ENCODE assay signal across 9 mouse cellular contexts in the genomic region with DNA sequence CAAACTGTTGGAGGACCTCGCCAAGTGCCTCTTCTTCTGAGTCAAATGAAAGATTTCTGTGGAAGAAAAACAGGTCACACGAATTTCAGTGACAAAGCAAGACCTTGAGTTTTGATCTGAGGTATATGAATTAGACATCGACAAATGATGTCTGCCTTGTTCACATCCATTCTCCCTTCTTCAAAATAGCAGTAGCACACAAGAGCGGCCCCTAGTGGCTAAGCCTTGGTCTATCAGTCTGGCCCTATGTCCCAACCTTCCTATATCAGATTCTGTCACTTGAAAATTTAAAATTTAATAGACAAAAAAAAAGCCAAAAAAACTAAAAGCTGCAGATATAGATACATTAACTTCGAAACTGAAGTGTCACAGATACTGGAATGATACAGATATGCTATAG. TPM values are rescaled to one million over a fixed set of nuclear protein-coding genes. Genes with fewer than 3 reads are reported as not detected.
DNase-seq lines count a peak whose midpoint lies in the region; ATAC-seq and TF ChIP-seq lines count a peak whose summit lies in the region.
"Had no signal": no experiment of that assay in that cellular context is flagged by ENCODE, and none has a peak within 500 bp of the region (broad histone marks: within the 10 kb centered on the region; RNA-seq: fewer than 3 reads in every experiment).

No protein-coding gene starts in this region.

- H3K36me3 ChIP-seq in intestine, postnatal 0 days (ENCODE audit: control insufficient read depth, insufficient read depth), result peaks cover 19% of the 10 kb centered on the region
- H3K36me3 ChIP-seq in intestine, embryonic 15.5 days, result peaks cover 6% of the 10 kb centered on the region; the same call in 1 of the 2 replicates
- H3K36me3 ChIP-seq in E14TG2a.4 (ENCODE audit: insufficient read depth, low read length), result peaks cover 80% of the 10 kb centered on the region
- 0 out of 2 replicates have a peak, but pooled peaks cover 13% of the 10 kb centered on the region for H3K36me3 ChIP-seq in forebrain, postnatal 0 days (ENCODE audit: insufficient read depth)

- no peaks in the 10 kb centered on the region for H3K9me3 ChIP-seq in intestine, postnatal 0 days (ENCODE audit: control insufficient read depth)
- no peaks in the 10 kb centered on the region for H3K9me3 ChIP-seq in intestine, embryonic 15.5 days
- no peaks in the 10 kb centered on the region for H3K9me3 ChIP-seq in E14TG2a.4 (ENCODE audit: low read length)
- no peaks in the 10 kb centered on the region for H3K9me3 ChIP-seq in forebrain, postnatal 0 days (ENCODE audit: low read length)
- H3K9me3 ChIP-seq: liver, embryonic 15.5 days had no signal

- H3K9ac ChIP-seq in intestine, postnatal 0 days (ENCODE audit: low read depth, low read length), result no peak overlapping the region
- H3K9ac ChIP-seq in intestine, embryonic 15.5 days, result no peak overlapping the region
- H3K9ac ChIP-seq in forebrain, postnatal 0 days, result no peak overlapping the region
- H3K9ac ChIP-seq: liver, embryonic 15.5 days had no signal

- no peak overlapping the region for H3K4me2 ChIP-seq in intestine, postnatal 0 days (replicated peaks; ENCODE audit: low read depth)
- H3K4me2 ChIP-seq in intestine, embryonic 15.5 days (replicated peaks), result no peak overlapping the region
- H3K4me2 ChIP-seq in forebrain, postnatal 0 days (ENCODE audit: low read depth), result no peak overlapping the region
- H3K4me2 ChIP-seq: liver, embryonic 15.5 days had no signal

- TF ChIP-seq CTCF in intestine, postnatal 0 days (IDR thresholded peaks at IDR 0.05; ENCODE audit: low read depth), result peak; percentile 83
- peak; percentile 88 for TF ChIP-seq CTCF in E14TG2a.4 (conservative IDR thresholded peaks at IDR 0.05; ENCODE audit: low read length)
- peak; percentile 86 for TF ChIP-seq CTCF in forebrain, postnatal 0 days (IDR thresholded peaks at IDR 0.05; ENCODE audit: low read depth)

- ATAC-seq in intestine, postnatal 0 days, result no peak
- ATAC-seq in intestine, embryonic 15.5 days, result no peak
- peak; percentile 90 for ATAC-seq in forebrain, postnatal 0 days

- H3K27me3 ChIP-seq in intestine, postnatal 0 days (replicated peaks; ENCODE audit: control insufficient read depth, insufficient read depth, low read length), result no peaks in the 10 kb centered on the region
- no peaks in the 10 kb centered on the region for H3K27me3 ChIP-seq in intestine, embryonic 15.5 days (replicated peaks)
- H3K27me3 ChIP-seq in E14TG2a.4 (ENCODE audit: insufficient read depth, low read length), result no peaks in the 10 kb centered on the region
- H3K27me3 ChIP-seq in forebrain, postnatal 0 days (ENCODE audit: insufficient read depth, low read length), result no peaks in the 10 kb centered on the region
- H3K27me3 ChIP-seq: liver, embryonic 15.5 days had no signal

- H3K4me1 ChIP-seq in intestine, postnatal 0 days (replicated peaks; ENCODE audit: control insufficient read depth, insufficient read depth, low read length), result no peaks in the 10 kb centered on the region
- no peaks in the 10 kb centered on the region for H3K4me1 ChIP-seq in intestine, embryonic 15.5 days (replicated peaks)
- peaks cover 12% of the 10 kb centered on the region for H3K4me1 ChIP-seq in E14TG2a.4 (replicated peaks; ENCODE audit: low read depth, low read length)
- no peaks in the 10 kb centered on the region for H3K4me1 ChIP-seq in forebrain, postnatal 0 days (ENCODE audit: insufficient read depth)
- H3K4me1 ChIP-seq: liver, embryonic 15.5 days had no signal

- no peak overlapping the region for H3K27ac ChIP-seq in intestine, postnatal 0 days (ENCODE audit: low read depth, low read length)
- no peak overlapping the region for H3K27ac ChIP-seq in intestine, embryonic 15.5 days
- no peak overlapping the region for H3K27ac ChIP-seq in forebrain, postnatal 0 days (ENCODE audit: low read depth, low read length)
- H3K27ac ChIP-seq: liver, embryonic 15.5 days had no signal

- DNase-seq in cerebellum, adult 11 months, result peak; percentile 47
- peak; percentile 82 for DNase-seq in forebrain, postnatal 0 days
- DNase-seq in layer of hippocampus, adult 9-11 months, result peak; percentile 44
- peak; percentile 57 for DNase-seq in mesoderm, embryonic 11.5 days (ENCODE audit: low read depth, low spot score)
- peak; percentile 42 for DNase-seq in thymus, postnatal 25 days

- 44% methylated on average over 5 of the region's 5 CpGs for WGBS in intestine, postnatal 0 days
- 52% methylated on average over 5 of the region's 5 CpGs for whole genome bisulfite sequencing in intestine, embryonic 15.5 days
- WGBS in forebrain, postnatal 0 days, result 35% methylated on average over 5 of the region's 5 CpGs

- H3K4me3 ChIP-seq in intestine, postnatal 0 days (ENCODE audit: low read depth, low read length), result no peak overlapping the region
- no peak overlapping the region for H3K4me3 ChIP-seq in intestine, embryonic 15.5 days (replicated peaks)
- H3K4me3 ChIP-seq in E14TG2a.4 (replicated peaks; ENCODE audit: low read length), result no peak overlapping the region
- no peak overlapping the region for H3K4me3 ChIP-seq in forebrain, postnatal 0 days (ENCODE audit: low read depth, low read length)
- H3K4me3 ChIP-seq: liver, embryonic 15.5 days had no signal

RNA-seq across cellular contexts. Expression of a gene that starts 21.2 kb away (rescaled TPM):
- polyA plus RNA-seq in intestine, postnatal 0 days (2015; fragmentation: Nextera tagmentation; extraction: Ambion mirVana), result 9.8 and 12.2 TPM in 2 replicates
- polyA plus RNA-seq in intestine, embryonic 15.5 days (2015; fragmentation: Nextera tagmentation; extraction: Ambion mirVana), result 24.9 and 28.4 TPM in 2 replicates
- total RNA-seq in forebrain, postnatal 0 days (2014; rRNA removed), result 32.8 and 33.5 TPM in 2 replicates
- polyA plus RNA-seq in forebrain, postnatal 0 days (2015; fragmentation: Nextera tagmentation; extraction: Ambion mirVana), result 14.7 and 18.0 TPM in 2 replicates

RNA-seq across cellular contexts. Expression of a gene that starts 35.8 kb away (rescaled TPM):
- 0.23 and 0.29 TPM in 2 replicates for polyA plus RNA-seq in intestine, postnatal 0 days (2015; fragmentation: Nextera tagmentation; extraction: Ambion mirVana)
- polyA plus RNA-seq in intestine, embryonic 15.5 days (2015; fragmentation: Nextera tagmentation; extraction: Ambion mirVana), result 0.40 and 0.50 TPM in 2 replicates
- 17.6 and 23.5 TPM in 2 replicates for total RNA-seq in forebrain, postnatal 0 days (2014; rRNA removed)
- polyA plus RNA-seq in forebrain, postnatal 0 days (2015; fragmentation: Nextera tagmentation; extraction: Ambion mirVana), result 9.0 and 12.1 TPM in 2 replicates
